Mouse (Mus musculus) left cerebral cortex, adult 11 months (tissue): ENCODE measurements around the gene Etl4.
"Not testable (repeated sequence)": the region's sequence is repeated elsewhere in the genome, so short reads cannot be mapped to it uniquely, and the experiment has no call there.

Experiments
- DNase-seq: peaks from one replicate; pipeline ENCODE4 v3.0.0; 2022; ENCODE audit warnings: low spot score

The Etl4 gene

DNA sequence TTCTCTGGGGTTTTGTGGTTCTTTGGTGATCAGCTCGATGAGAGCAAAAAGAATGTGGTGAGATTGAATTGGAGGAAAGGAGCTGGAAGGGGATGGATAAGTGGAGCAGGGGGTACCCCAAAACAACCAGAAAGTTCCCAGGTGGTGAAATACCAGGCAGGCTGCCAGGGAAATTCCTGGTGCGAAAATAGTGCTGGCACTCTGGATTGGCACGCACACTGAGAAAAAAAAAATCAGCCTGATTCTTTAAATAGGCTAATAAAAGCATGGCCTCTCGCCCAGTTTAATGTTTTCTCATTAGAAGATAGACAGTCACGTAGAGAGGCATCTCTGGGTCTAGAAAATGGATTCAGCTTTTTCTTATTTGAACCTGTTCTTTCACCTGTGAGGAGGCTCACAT lies 258.0 kb downstream of the Etl4 start:
- DNase-seq = no peak

DNA sequence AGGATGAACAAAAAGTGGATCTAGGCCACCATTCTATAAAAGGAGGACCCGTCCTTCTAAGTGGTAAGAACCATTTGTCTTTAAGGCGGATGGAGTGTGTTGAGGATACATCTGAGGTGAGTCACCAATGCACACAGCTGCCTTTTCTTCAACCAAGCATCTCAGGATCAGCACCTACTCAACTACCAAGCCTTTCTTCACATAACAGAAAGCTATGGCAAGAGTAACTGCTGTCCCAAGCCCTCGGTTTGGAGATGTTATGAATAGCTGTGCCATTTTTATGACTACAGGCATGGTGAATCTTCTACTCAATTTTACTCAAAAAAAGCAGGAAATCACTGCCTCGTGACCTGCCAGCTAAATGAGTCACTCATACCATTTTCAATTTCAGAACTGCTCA lies 258.6 kb downstream of the Etl4 start:
- DNase-seq = no peak

DNA sequence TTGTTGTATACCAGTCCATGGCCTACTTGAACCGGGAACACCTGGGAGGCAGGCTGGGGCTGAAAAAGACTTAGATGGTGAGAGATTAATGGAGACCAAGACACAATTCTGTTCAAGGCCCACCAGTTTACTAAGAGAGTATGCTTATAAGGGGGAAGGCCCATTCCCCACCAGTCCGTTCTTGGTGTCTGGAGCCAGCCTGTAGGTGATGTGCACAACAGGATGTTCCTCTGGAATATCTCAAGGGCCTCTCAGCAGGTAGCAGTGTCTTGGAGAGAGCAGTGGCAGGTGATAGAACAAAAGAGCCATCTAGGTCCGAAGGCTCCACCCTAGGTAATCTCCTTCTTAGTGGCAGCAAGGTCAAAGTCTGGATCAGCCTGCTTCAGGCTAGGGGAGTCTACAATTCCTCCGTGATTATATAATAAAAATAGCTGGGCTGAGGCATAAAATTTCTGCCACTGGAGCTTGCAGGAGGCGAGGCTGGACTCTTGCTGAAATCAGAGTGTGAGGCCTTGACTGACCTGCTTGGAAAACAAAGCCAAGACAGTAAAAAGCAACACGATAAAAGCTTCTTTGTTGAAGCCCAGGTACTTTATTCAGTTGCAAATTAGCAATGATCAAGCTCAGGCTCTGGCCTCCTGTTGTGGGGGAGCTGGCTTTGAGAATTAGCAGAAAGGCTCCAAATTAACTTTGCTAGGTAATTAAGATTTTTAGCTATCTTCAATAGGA lies 267.0 kb downstream of the Etl4 start:
- DNase-seq = not testable (repeated sequence)

DNA sequence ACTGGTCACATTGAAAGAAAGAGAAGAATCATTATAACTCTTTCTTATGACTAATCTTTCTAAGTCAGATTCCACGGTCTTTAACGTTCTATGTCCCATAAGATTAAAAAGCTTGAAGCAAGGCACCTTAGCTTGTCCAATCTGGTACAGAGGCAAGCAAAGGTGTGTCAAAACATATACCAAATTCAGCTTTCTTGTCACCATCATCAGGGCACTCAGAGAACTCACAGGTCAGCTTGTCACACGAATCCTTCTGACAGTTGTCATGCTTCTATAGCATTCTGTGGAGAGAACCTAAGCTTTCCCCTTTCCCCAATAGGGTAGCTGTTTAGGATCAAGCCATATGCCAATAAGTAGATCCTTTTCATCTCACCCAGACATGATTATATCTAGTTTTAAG lies 267.7 kb downstream of the Etl4 start:
- DNase-seq = not testable (repeated sequence)

DNA sequence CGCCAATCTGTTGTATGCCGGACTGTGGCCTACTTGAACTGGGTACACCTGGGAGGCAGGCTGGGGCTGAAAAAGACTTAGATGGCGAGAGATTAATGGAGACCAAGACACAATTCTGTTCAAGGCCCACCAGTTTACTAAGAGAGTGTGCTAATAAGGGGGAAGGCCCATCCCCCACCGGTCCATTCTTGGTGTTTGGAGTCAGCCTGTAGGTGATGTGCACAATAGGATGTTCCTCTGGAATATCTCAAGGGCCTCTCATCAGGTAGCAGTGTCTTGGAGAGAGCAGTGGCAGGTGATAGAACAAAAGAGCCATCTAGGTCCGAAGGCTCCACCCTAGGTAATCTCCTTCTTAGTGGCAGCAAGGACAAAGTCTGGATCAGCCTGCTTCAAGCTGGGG lies 271.0 kb downstream of the Etl4 start:
- not testable (repeated sequence) for DNase-seq

DNA sequence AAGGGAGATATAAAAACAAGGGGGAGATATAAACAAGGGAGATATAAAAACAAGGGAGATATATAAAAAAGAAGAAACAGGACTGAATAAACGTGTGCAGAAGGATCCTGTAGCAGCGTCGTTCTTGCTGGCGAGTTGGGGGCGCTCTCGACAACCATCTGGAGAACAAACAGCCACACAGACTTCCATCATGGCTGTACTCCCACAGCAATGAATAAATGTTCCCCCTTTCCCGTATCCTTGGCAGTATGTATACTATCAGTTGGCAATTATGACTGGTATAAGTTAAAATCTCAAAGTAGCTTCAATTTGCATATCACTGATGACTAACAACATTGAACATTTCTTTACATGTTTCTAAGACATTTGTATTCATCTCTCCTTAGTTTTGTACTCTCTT lies 277.6 kb downstream of the Etl4 start:
- not testable (repeated sequence) for DNase-seq

DNA sequence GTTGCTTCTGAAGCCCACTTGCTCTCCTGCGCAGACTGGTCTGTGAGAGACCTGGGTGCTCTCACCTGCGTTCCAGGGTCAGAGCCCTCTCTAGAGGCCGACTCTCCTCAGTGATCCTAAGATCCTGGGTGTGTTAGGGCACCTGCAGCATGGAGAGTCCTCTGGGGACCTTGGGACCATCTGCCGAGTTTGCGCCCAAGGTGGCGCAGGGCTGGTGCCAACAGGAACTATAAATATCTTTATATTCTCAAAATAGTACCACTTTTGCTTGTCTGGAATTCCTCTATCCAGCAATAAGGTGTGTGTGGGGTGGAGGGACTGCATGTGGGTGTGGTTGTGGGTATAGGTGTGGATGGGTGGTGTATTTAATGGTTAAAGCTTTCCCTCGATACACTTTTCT lies 293.4 kb downstream of the Etl4 start:
- DNase-seq = no peak

DNA sequence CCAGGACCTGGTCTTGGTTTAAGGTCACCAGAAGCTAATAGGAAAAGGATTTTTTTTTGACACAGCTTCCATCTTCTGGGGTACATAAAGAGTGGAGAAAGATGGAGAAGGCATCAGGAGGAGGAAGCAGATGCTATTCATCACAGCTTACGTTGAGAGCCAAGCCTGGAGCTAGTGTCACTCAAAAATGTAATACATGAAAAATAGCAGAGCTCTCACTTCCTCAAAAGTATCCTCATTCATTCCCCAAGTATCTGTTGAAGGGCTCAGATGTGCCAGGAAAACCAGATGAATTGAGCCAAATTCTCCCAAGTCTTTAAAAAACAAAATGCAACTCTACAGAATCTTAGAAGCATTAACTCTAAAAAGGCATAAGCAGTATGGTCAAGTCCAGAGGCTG lies 297.1 kb downstream of the Etl4 start:
- no peak for DNase-seq

DNA sequence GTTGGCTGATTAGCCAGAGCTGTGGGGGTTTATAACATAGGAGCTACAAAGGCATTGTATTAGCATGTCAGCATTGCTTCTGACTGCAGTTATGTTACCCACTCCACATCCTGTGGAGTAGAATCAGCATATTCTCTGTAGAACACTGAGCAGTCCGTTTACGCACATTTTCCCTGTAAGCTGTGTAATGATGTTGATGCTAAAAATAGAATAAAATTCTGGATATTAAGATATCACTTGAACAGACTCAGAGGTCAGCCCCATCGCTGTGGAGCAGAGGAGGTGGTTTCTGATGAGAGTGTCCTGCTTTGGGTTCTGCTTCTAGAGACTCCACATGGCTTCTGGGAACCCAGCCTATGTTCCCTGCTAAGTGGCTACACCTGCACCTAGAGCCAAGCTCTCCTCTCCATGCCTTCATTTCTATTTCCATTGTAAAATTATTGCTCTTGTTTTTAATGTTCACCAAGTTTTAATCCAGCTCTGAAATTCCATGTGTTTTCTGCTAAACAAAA lies 299.2 kb downstream of the Etl4 start:
- DNase-seq = no peak

DNA sequence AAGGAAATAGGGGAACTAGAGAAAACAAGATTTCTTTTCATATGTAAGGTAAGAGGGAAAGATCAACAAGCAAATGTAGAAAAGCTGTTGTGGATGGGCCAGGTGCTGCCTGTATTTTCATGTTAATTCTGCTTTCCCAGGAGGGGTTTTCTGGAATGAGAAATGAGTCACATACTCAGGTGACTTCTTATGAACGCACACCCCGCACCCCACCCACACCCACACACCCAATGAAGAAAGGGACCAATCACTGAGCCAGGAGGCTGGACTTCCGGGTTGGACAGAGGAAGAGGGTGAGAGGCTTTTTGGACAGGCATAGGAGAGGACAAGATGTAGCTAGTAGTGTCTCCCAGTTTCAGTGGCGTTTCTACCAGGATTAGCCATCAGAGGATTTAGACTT lies 299.8 kb downstream of the Etl4 start:
- DNase-seq = no peak

DNA sequence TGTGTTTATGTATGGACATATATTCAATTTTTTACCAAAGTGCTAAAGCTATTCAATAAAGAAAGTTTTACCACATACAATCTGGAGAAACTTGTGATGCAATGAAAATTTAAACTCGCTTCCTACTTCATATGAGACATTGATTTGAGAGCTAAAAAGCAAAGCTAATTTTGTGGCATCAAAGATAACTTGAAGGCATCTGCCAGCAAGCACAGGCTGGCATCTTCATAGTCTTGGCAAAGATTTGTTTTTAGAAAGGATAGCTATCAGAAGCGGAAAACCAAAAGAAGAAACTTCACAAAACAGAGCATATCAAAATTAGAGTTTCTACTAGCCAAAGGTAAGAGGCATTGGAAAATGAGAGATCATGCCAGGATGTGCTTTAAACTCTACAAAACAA lies 306.7 kb downstream of the Etl4 start:
- DNase-seq = no peak

DNA sequence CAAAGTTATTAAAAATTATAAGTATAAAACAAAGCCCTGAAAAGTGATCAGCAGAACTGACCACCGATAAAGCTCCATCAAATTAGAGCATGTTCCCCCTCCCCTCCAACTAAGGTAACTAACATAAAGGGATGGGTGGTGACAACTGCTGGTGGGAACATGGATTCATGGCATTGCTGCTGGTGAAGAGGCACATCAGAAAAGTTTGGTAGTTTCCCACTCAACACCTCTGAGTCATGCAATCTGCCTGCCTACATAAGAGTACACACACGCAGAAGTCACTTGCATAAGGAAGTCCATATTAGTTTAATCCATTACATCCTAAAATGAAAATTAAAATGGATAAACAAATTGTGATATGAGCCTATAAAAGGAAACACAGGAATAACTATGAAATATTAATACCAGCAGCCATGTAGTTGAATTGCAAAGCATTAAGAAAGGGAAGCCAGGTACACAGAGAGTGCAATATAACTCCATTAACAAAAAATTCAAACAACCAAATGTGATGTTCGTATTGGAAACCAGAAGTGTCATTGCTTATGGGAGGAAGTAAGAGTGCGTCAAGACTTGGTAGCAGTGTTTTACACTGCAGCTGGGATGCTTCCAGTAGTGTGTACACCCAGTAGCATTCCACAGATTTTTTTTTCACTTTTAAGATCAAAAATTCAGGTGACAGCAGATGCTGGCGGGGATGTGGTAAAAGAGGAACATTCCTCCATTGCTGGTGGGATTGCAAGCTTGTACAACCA lies 307.3 kb downstream of the Etl4 start:
- DNase-seq = peak; percentile 39

DNA sequence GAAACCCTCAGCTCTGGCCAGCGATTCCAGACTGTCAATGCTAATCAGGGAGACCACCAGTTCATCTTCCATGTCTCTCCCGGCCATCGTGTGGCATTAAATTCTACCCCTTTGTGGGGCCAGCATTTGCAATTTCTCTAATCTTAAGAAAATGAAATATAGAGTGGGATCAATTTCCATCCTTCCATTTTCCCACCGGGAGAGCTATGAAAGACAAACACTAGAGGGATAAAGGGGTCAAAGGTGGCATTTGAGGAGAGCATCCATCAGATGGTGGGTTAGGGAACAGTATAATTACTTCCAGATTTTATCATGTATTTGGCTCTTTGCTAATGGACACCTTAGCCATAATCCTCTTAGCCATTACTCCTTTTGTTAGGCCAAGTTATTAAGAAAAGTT lies 321.8 kb downstream of the Etl4 start:
- DNase-seq = no peak

DNA sequence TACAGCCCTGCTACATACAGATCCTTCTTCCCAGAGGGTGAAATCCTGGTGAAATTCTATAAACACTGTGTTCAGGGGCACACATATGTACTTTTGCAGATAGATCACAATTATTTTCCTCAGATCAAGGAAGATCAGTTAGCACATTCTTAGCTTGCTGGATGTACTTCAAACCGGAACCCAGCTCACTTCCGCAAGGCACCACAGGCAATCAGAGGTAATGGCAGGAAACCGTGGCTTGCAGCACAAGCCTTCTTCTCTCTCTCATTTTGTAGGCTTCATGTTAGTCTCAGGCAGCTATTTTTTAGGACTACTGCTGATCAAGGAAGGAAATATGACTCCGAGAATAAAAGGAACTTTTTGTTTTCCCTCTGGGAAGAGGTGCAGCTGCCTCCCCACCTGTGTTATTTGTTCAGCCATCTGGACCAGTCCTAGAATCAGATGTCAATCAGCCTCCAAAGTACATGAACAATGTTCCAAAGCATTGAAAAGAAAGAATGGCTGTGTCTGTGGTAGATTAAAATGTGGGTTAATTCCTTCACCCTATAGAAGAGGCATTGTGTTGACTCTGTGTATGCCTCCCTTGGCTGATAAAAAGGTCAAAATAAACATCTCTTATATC lies 338.6 kb downstream of the Etl4 start:
- no peak for DNase-seq

DNA sequence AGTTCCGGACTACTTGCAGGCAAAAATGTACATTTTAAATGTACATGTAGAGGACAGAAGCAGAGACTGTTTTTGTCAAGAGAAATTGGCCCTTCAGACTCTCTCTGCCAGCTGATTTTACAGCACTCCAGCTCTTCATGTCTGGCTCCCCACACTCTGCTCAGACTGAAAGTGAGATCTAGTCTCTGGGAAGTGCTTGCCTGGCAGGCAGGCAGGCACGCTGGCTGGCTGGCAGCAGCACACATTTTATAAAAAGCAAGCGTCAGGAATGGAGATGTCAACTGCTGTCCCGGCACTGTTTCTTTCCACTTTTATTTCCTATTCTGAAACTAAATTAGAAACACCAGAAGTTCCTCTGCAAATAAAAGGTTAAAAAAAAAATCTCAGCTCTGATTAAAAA lies 339.8 kb downstream of the Etl4 start:
- DNase-seq = peak; percentile 26

DNA sequence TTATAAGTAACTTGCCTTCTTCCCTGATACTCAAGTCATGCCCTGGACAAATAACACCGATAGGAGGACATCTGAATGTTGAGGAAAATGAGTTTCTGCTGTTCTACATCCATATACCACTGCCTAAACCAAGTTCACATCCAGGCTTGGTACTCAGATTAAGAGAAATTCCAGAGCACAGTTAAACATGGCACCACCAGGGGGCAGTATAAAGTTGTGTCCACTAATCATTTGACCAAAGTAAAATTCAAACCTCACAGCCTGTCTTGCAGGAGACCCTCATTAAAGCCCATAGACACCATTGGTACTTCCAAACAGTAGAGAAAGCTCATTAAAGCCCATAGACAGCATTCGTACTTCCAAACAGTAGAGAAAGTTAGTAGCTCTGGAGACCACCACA lies 366.5 kb downstream of the Etl4 start:
- peak; percentile 33 for DNase-seq

DNA sequence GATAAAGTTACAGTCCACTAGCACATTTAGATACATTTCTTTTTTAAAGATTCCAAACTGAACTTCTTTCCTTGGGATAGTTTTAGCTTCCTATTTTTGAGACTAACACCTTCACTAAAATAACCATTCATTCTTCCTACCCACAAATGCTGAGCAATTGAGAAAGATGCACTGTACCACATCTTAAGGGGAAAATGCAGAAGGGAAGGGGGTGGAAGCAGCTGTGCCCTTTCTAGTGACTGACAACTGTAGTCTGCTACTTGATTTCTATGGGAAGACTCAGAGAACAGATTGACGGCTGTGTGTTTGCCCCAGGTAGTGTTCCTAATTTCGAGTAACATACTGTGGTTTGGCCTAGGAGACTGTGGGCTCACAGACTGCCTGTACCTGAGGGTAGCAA lies 372.3 kb downstream of the Etl4 start:
- peak; percentile 27 for DNase-seq

DNA sequence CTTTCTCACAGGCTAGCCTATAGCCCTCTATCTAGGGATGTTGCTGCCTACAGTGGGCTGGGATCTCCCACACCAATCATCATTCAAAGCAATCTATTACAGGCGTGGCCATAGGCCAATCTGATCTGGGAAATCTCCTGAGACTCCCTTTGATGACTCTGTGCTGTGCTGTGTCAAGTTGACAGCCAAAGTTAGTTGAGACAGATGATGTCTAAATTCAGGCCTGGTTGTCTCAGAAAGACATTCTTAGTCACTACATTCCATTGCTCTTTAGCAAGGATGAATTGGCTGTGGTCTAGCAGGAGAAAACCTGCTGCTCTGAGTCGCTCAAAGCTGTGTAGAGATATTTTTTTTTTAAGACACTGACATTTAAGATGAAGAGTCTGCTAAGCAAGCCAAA lies 374.8 kb downstream of the Etl4 start:
- no peak for DNase-seq

DNA sequence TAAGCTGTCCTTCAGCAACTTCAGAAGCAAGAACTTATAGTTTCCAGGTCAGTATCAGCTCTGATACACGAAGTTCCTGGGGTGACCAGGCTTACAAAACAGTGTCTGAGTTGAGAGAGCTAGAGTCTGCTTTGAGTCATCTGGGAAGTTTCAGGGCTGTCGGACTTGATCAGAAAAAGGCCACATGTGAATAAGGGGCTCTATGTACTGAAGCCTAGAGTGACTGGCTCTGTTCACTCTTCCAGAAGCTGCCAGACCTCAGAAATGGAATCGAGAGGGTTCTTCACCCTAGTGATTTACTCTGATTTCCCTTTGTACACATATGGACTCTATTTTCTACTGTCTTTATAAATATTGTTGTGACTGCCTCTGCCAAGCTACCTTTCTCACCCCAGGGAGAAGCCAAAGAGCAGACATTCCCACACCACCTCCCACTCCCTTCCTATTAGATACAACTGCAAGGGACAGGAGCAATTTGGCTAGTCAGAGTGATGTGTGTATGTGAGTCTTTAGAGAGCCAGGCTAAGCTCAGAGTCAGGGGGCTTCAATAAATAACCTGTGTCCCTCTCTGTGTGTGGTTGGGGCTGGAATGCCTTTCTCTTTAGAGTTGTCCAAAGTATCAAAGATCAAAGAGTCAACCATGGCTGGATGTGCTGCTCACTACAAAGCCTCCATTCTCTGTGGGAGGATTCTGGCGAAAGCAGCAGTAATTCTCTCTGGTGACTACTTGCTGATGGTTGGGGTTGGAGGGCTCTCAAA lies 381.6 kb downstream of the Etl4 start:
- no peak for DNase-seq

DNA sequence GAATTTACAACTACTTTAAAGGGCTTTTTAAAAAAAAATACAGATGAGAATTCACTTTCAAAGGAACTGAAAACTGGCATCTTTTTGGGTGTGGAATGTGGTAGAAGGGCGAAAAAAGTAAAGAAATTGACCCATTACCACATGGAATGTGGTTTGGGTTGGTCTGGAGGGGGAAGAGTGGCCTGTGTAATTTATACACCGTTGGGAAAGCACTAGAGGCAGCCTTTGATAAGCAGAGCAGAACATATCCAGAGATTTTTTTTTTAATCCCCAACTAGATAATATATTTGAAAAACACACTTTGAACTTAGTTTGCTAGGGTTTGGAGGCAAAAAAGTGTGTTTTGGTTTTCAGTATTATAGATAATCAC lies 382.1 kb downstream of the Etl4 start:
- DNase-seq = no peak

DNA sequence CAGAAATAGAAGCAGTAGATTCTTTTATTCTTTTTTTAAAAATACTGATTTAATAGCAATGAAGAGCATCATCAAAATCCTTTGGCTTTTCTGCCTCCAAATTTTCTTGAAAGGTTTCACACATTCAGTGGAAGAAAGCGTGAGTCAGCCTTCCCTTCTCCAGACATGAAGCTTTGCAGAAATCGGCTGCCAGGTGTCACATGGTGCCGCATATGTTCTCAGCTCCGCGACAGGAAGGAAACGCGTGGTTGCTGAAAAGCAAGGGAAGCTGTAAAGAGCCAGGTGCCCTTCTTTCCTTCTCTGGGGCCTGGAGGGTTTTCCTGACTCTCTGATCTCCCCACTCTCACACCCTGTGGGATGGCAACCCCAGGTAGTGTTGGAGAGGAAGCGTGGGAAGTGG lies 383.8 kb downstream of the Etl4 start:
- peak; percentile 73 for DNase-seq

DNA sequence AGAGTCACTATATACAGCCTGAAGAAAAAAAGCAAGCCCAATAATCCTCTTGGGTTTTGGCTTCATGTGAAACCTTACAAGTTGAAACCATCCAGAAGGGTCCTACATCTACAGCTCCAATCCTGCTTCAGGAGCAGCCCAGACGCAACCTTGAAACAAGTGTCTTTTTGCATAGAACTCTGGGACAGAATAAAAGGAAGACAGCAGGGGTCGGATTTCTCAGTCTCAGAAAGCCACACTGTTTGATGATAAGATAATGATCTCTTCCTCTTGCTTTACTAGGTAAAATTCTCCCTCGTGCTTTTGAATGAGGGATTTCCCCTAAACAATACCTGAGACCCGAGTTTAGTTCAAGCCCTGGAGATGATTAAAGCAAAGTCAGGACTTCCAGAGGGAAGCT lies 385.0 kb downstream of the Etl4 start:
- no peak for DNase-seq
